Mouse (Mus musculus): Measurements from ENCODE around the gene Tob2. TPM values are rescaled to one million over a fixed set of nuclear protein-coding genes. Genes with fewer than 3 reads are reported as not detected.
A peak's percentile ranks its signal among the peaks of the same experiment; 100 is the strongest.

Tob2 gene
- 100 to 1,000 TPM in 1 of 2 experiments, 10 to 100 TPM in 1; 89.1 to 174 TPM for total RNA-seq (2021)
- long read RNA-seq, experiment 1, full-length matches to known transcripts = 54 of 129 reads
- long read RNA-seq, experiment 1, partial matches to known transcripts = 0 of 129 reads
- long read RNA-seq, experiment 1, other reads (novel, unspliced or antisense) = 75 of 129 reads
- long read RNA-seq, experiment 2, full-length matches to known transcripts = 32 of 65 reads
- long read RNA-seq, experiment 2, partial matches to known transcripts = 0 of 65 reads
- long read RNA-seq, experiment 2, other reads (novel, unspliced or antisense) = 33 of 65 reads

GRCm38 (mm10) chr15:81858517-81859329 is at the start of gene Tob2:
Tob2 (minus strand) TSS chr15:81858796.
- DNase-seq (ENCODE audit: low spot score) = peak; percentile 73

- no peak for DNase-seq (ENCODE audit: low spot score)
These were observed 49.4 kb upstream of the Tob2 start for GRCm38 (mm10) chr15:81907953-81908352.

GRCm38 (mm10) chr15:81904939-81905338 is 46.3 kb upstream of the Tob2 start:
- peak; percentile 76 for DNase-seq (ENCODE audit: low spot score)

- DNase-seq (ENCODE audit: low spot score) = peak; percentile 53
These were observed 40.2 kb upstream of the Tob2 start for GRCm38 (mm10) chr15:81898751-81899150.

GRCm38 (mm10) chr15:81897607-81898285 is 39.1 kb upstream of the Tob2 start:
- DNase-seq (ENCODE audit: low spot score) = no peak

- no peak for DNase-seq (ENCODE audit: low spot score)
These were observed 37.8 kb upstream of the Tob2 start for GRCm38 (mm10) chr15:81896407-81896806.

GRCm38 (mm10) chr15:81894002-81894401 is 35.4 kb upstream of the Tob2 start:
- DNase-seq (ENCODE audit: low spot score) = no peak

GRCm38 (mm10) chr15:81891822-81892580 is 33.4 kb upstream of the Tob2 start:
- no peak for DNase-seq (ENCODE audit: low spot score)

- DNase-seq (ENCODE audit: low spot score) = no peak
These were observed 32.7 kb upstream of the Tob2 start for GRCm38 (mm10) chr15:81891140-81891802.

GRCm38 (mm10) chr15:81889175-81889574 is 30.6 kb upstream of the Tob2 start:
- peak; percentile 78 for DNase-seq (ENCODE audit: low spot score)

- no peak for DNase-seq (ENCODE audit: low spot score)
These were observed 28.4 kb upstream of the Tob2 start for GRCm38 (mm10) chr15:81886795-81887550.

- no peak for DNase-seq (ENCODE audit: low spot score)
These were observed 26.9 kb upstream of the Tob2 start for GRCm38 (mm10) chr15:81885418-81885934.

- DNase-seq (ENCODE audit: low spot score) = no peak
These were observed 23.8 kb upstream of the Tob2 start for GRCm38 (mm10) chr15:81882348-81882747.

GRCm38 (mm10) chr15:81879531-81880401 is 21.2 kb upstream of the Tob2 start:
- no peak for DNase-seq (ENCODE audit: low spot score)

- DNase-seq (ENCODE audit: low spot score) = peak; percentile 100
These were observed 13.9 kb upstream of the Tob2 start, which contains the start of gene Aco2 for GRCm38 (mm10) chr15:81872262-81873136. Aco2 (plus strand) TSS chr15:81872309.

- DNase-seq (ENCODE audit: low spot score) = peak; percentile 88
These were observed 13.1 kb upstream of the Tob2 start, which contains the start of gene Phf5a for GRCm38 (mm10) chr15:81871604-81872261. Phf5a (minus strand) TSS chr15:81871911.

GRCm38 (mm10) chr15:81869985-81870384 is 11.4 kb upstream of the Tob2 start:
- DNase-seq (ENCODE audit: low spot score) = no peak

All from gastrocnemius, adult 18-20 months (tissue).